Mouse (Mus musculus) stomach, embryonic 14.5 days (tissue): ENCODE measurements around the gene Tbc1d22a. TPM values are rescaled to one million over a fixed set of nuclear protein-coding genes. Genes with fewer than 3 reads are reported as not detected.
"Not testable (repeated sequence)": the region's sequence is repeated elsewhere in the genome, so short reads cannot be mapped to it uniquely, and the experiment has no call there.

Experiments used
- ATAC-seq: fragments of 200-750 bp; cut with Nextera tagmentation; 2 replicates; pipeline ENCODE4 v1.8.0; 2017; ENCODE audit warnings: low read depth, moderate TSS enrichment; ENCODE audit not compliant: insufficient number of reproducible peaks, insufficient read depth, low FRiP score
- H3K27ac ChIP-seq: fragments of 300-500 bp; sonication (generic); 2 replicates; pipeline ENCODE4 v1.5.1; 2014; ENCODE audit warnings: mild to moderate bottlenecking, low read length, moderate library complexity, mixed read lengths
- H3K27me3 ChIP-seq: fragments of 300-500 bp; sonication (generic); 2 replicates; pipeline ENCODE4 v1.6.1; 2014; ENCODE audit warnings: low read length, control low read depth, mixed read lengths; ENCODE audit not compliant: control insufficient read depth, insufficient read depth
- H3K36me3 ChIP-seq: fragments of 300-500 bp; sonication (generic); 2 replicates; pipeline ENCODE4 v1.6.1; 2014; ENCODE audit warnings: mild to moderate bottlenecking, control low read depth, low read length, moderate library complexity, mixed read lengths; ENCODE audit not compliant: control insufficient read depth, insufficient read depth
- H3K4me1 ChIP-seq: fragments of 300-500 bp; sonication (generic); 2 replicates; pipeline ENCODE4 v1.6.1; 2014; ENCODE audit warnings: low read length, control low read depth, mixed read lengths; ENCODE audit not compliant: control insufficient read depth, insufficient read depth
- H3K4me2 ChIP-seq: fragments of 300-500 bp; sonication (generic); replicated peaks from 2 replicates; pipeline ENCODE4 v1.6.1; 2014; ENCODE audit warnings: low read depth, low read length, control low read depth
- H3K4me3 ChIP-seq: fragments of 300-500 bp; sonication (generic); 2 replicates; pipeline ENCODE4 v1.5.1; 2014; ENCODE audit warnings: low read depth, low read length, control low read depth
- H3K9ac ChIP-seq: fragments of 300-500 bp; sonication (generic); replicated peaks from 2 replicates; pipeline ENCODE4 v1.6.1; 2014; ENCODE audit warnings: low read depth, mild to moderate bottlenecking, control low read depth, low read length, moderate library complexity, mixed read lengths
- H3K9me3 ChIP-seq: fragments of 300-500 bp; sonication (generic); 2 replicates; pipeline ENCODE4 v1.6.1; 2016; ENCODE audit warnings: low read depth, low read length, control low read depth; ENCODE audit not compliant: control insufficient read depth
- WGBS: fragments of 180-500 bp; shearing (Covaris S2); extraction: QIAGEN DNeasy Blood & Tissue Kit; methylation state at CpG from one replicate; pipeline ENCODE4 v1.1.7; 2014; 5-methylcytosine and 5-hydroxymethylcytosine counted together
- polyA plus RNA-seq: library from polyadenylated mRNA; unstranded; fragments of >200 nt; fragmentation: Nextera tagmentation; extraction: Ambion mirVana; gene quantifications from 2 replicates; pipeline ENCODE4 v1.2.1, GENCODE M21; 2014

Gene Tbc1d22a
- polyA plus RNA-seq, 1 experiment from 2014 or later = 9.3 TPM

GRCm38 (mm10) chr15:86220715-86221114 lies 6.5 kb downstream of the Tbc1d22a start:
- Histone ChIP-seq H3K4me1 (no peaks in the 10 kb centered on the region), H3K27ac (no peak overlapping the region), H3K27me3 (no peaks in the 10 kb centered on the region), H3K4me2 (no peak overlapping the region), H3K9ac (no peak overlapping the region), H3K9me3 (no peaks in the 10 kb centered on the region; the same call in 1 of the 2 replicates), H3K4me3 (no peak overlapping the region), H3K36me3 (no peaks in the 10 kb centered on the region)
- WGBS = 77% methylated on average over 4 of the region's 4 CpGs
- no peak for ATAC-seq

- Histone ChIP-seq H3K27me3 (no peaks in the 10 kb centered on the region), H3K9me3 (no peaks in the 10 kb centered on the region; the same call in 1 of the 2 replicates), H3K9ac (no peak overlapping the region), H3K4me1 (no peaks in the 10 kb centered on the region), H3K36me3 (no peaks in the 10 kb centered on the region), H3K4me3 (no peak overlapping the region), H3K27ac (no peak overlapping the region), H3K4me2 (no peak overlapping the region)
- no peak for ATAC-seq
- WGBS = 83% methylated on average over 4 of the region's 4 CpGs
These were observed 7.1 kb downstream of the Tbc1d22a start for GRCm38 (mm10) chr15:86221369-86221768.

- H3K4me3 ChIP-seq, H3K9ac ChIP-seq, H3K36me3 ChIP-seq, ATAC-seq, H3K4me1 ChIP-seq, H3K27me3 ChIP-seq, H3K4me2 ChIP-seq, H3K27ac ChIP-seq, H3K9me3 ChIP-seq: not testable (repeated sequence)
- WGBS = 82% methylated on average over 11 of the region's 11 CpGs
These were observed 7.6 kb downstream of the Tbc1d22a start for GRCm38 (mm10) chr15:86221901-86222300.

DNA sequence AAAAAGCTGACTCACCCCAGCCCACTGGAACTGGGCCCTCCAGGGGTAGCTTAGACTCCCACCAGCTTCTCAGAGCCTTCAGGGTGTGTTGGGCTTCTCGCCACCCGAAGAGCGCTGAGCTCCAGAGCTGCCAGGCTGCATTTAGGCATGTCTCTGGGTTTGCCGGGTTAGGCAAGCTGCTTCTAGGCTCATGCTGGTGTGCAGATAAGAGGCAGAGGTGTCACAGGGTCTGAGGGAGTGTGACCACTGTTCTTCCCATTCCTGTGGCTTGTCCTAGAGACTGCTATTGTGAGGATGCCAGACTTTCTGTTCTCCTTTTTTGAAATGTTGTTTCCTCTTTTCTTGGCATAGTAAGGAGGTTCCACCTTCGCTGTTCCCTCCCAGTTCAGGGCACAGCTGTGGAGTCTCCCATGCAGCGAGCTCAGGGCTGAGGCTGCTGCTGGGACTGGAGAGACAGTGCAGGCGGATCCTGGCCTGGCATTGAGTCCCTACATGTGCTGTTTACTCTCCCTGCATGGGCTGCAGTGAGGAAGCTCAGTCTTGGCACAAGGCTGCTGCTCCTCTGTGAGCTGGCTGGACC lies 10.8 kb downstream of the Tbc1d22a start:
- H3K9me3 ChIP-seq = no peaks in the 10 kb centered on the region; the same call in 1 of the 2 replicates
- WGBS = 91% methylated on average over 7 of the region's 7 CpGs
- no peak overlapping the region for H3K27ac ChIP-seq
- no peak overlapping the region for H3K4me3 ChIP-seq
- no peaks in the 10 kb centered on the region for H3K36me3 ChIP-seq
- H3K4me1 ChIP-seq = 0 out of 2 replicates have a peak, but pooled peaks cover 2% of the 10 kb centered on the region
- no peak for ATAC-seq
- H3K27me3 ChIP-seq = no peaks in the 10 kb centered on the region
- H3K9ac ChIP-seq = no peak overlapping the region
- H3K4me2 ChIP-seq = no peak overlapping the region

GRCm38 (mm10) chr15:86226221-86226620 lies 12.0 kb downstream of the Tbc1d22a start:
- 75% methylated on average over 5 of the region's 5 CpGs for WGBS
- H3K9me3 ChIP-seq = no peaks in the 10 kb centered on the region; the same call in 1 of the 2 replicates
- H3K36me3 ChIP-seq = no peaks in the 10 kb centered on the region
- H3K27me3 ChIP-seq = no peaks in the 10 kb centered on the region
- no peak overlapping the region for H3K4me3 ChIP-seq
- no peak overlapping the region for H3K27ac ChIP-seq
- no peak overlapping the region for H3K4me2 ChIP-seq
- H3K4me1 ChIP-seq = 0 out of 2 replicates have a peak, but pooled peaks cover 2% of the 10 kb centered on the region
- no peak overlapping the region for H3K9ac ChIP-seq
- no peak for ATAC-seq

GRCm38 (mm10) chr15:86226968-86227367 lies 12.7 kb downstream of the Tbc1d22a start:
- 86% methylated on average over 2 of the region's 2 CpGs for whole genome bisulfite sequencing
- Histone ChIP-seq H3K36me3 (no peaks in the 10 kb centered on the region), H3K27ac (no peak overlapping the region), H3K9ac (no peak overlapping the region), H3K4me3 (no peak overlapping the region), H3K9me3 (no peaks in the 10 kb centered on the region; the same call in 1 of the 2 replicates), H3K27me3 (no peaks in the 10 kb centered on the region), H3K4me2 (no peak overlapping the region), H3K4me1 (0 out of 2 replicates have a peak, but pooled peaks cover 2% of the 10 kb centered on the region)
- ATAC-seq = no peak

GRCm38 (mm10) chr15:86228186-86228585 lies 13.9 kb downstream of the Tbc1d22a start:
- Histone ChIP-seq H3K4me2 (no peak overlapping the region), H3K27me3 (no peaks in the 10 kb centered on the region), H3K4me3 (no peak overlapping the region), H3K9me3 (no peaks in the 10 kb centered on the region; the same call in 1 of the 2 replicates), H3K27ac (no peak overlapping the region), H3K36me3 (no peaks in the 10 kb centered on the region), H3K9ac (no peak overlapping the region), H3K4me1 (0 out of 2 replicates have a peak, but pooled peaks cover 2% of the 10 kb centered on the region)
- ATAC-seq = no peak
- WGBS = 48% methylated on average over 3 of the region's 3 CpGs

DNA sequence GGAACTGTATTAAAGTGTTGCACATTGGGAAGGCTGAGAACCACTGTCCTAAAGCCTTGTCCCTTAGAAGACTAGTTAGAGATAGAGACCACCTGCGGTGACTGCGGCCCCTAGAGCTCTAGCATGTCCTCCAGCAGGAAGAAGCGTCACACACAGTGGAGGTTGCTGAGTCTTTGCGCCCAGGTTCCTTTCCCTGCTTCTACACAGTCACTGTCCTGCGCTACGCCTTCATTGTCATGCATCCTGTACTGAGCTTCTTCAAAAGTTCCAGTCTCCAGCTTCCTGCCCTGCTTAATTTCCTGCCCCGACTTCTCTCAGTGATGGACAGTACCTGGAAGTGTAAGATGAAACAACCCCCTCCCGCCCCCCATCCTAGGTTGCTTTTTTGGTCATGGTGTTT lies 14.8 kb downstream of the Tbc1d22a start:
- H3K36me3 ChIP-seq = no peaks in the 10 kb centered on the region
- no peak for ATAC-seq
- H3K9me3 ChIP-seq = no peaks in the 10 kb centered on the region
- H3K4me1 ChIP-seq = 0 out of 2 replicates have a peak, but pooled peaks cover 2% of the 10 kb centered on the region
- 86% methylated on average over 8 of the region's 8 CpGs for WGBS
- no peak overlapping the region for H3K9ac ChIP-seq
- H3K4me3 ChIP-seq = no peak overlapping the region
- H3K27ac ChIP-seq = no peak overlapping the region
- no peak overlapping the region for H3K4me2 ChIP-seq
- no peaks in the 10 kb centered on the region for H3K27me3 ChIP-seq

DNA sequence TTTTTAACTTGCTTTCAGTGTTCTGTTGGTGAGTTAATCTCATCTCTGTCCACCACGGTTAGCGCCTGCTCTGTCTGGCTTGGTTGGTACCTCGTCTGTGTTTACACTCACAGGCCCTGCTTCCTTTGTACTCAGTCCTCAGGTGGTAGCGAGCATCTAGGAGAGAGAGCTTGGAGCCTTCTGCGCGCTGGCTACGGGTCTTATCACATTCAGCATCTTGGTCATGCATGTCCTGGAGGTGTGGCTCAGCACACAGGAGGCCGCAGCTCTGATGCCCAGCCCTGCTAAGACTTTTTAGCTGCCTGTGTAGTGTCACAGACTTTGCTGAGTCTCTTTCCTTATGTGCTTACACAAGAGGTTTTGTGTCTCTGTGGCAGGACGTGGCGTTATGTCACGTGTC lies 15.4 kb downstream of the Tbc1d22a start:
- H3K9me3 ChIP-seq = no peaks in the 10 kb centered on the region
- H3K4me1 ChIP-seq = 0 out of 2 replicates have a peak, but pooled peaks cover 2% of the 10 kb centered on the region
- WGBS = 75% methylated on average over 11 of the region's 11 CpGs
- no peak overlapping the region for H3K9ac ChIP-seq
- H3K4me2 ChIP-seq = no peak overlapping the region
- H3K27ac ChIP-seq = no peak overlapping the region
- no peaks in the 10 kb centered on the region for H3K27me3 ChIP-seq
- H3K4me3 ChIP-seq = no peak overlapping the region
- no peaks in the 10 kb centered on the region for H3K36me3 ChIP-seq
- ATAC-seq = no peak
